Mouse (Mus musculus): ENCODE data around the gene Ppp1r13l. TPM values are rescaled to one million over a fixed set of nuclear protein-coding genes. Genes with fewer than 3 reads are reported as not detected.

Ppp1r13l gene
- polyA plus RNA-seq (2015; fragmentation: Nextera tagmentation; extraction: Ambion mirVana): 2.7 and 2.9 TPM in 2 replicates

GRCm38 (mm10) chr7:19359299-19359891 is at the start of gene Ppp1r13l, which contains the start of gene Cd3eap:
TSS of gene Ppp1r13l (plus strand) at chr7:19359749.
TSS of gene Cd3eap (minus strand) at chr7:19359483.

GRCm38 (mm10) chr7:19309884-19310641 is 49.5 kb upstream of the Ppp1r13l start, which contains the start of gene Fosb:
TSS of gene Fosb (minus strand) at chr7:19310051.

GRCm38 (mm10) chr7:19344237-19344847 is 15.2 kb upstream of the Ppp1r13l start, which contains the start of gene Ercc1:
TSS of gene Ercc1 (plus strand) at chr7:19344778.

GRCm38 (mm10) chr7:19381377-19382165 is 22.0 kb downstream of the Ppp1r13l start, which contains the start of gene Ercc2:
TSS of gene Ercc2 (plus strand) at chr7:19382010.

GRCm38 (mm10) chr7:19403731-19404296 is 44.3 kb downstream of the Ppp1r13l start, which contains the start of gene Klc3:
TSS of gene Klc3 (minus strand) at chr7:19404104.

GRCm38 (mm10) chr7:19404476-19404875 is 44.9 kb downstream of the Ppp1r13l start, which contains the start of gene Ckm:
TSS of gene Ckm (plus strand) at chr7:19404776.

Small RNA genes lying within 50 kb of the gene (microRNA-seq; reads per million reads assigned to microRNA genes)
- gene Mir343 (ENCODE audit: borderline replicate concordance, insufficient number of aligned reads): not detected

Other genes starting within 250 kb of the Ppp1r13l start
- gene Gm4969, start 241.4 kb upstream of the Ppp1r13l start, polyA plus RNA-seq (2015; fragmentation: Nextera tagmentation; extraction: Ambion mirVana): 0.33 and 0.44 TPM in 2 replicates
- gene Fbxo46, start 239.9 kb upstream of the Ppp1r13l start, polyA plus RNA-seq (2015; fragmentation: Nextera tagmentation; extraction: Ambion mirVana): 5.8 and 8.7 TPM in 2 replicates
- 10.3 and 16.6 TPM in 2 replicates for gene Qpctl, start 210.5 kb upstream of the Ppp1r13l start, polyA plus RNA-seq (2015; fragmentation: Nextera tagmentation; extraction: Ambion mirVana)
- gene Snrpd2, start 210.0 kb upstream of the Ppp1r13l start, polyA plus RNA-seq (2015; fragmentation: Nextera tagmentation; extraction: Ambion mirVana): 109 and 149 TPM in 2 replicates
- gene Gipr, start 193.6 kb upstream of the Ppp1r13l start, polyA plus RNA-seq (2015; fragmentation: Nextera tagmentation; extraction: Ambion mirVana): 0.33 and 0.54 TPM in 2 replicates
- gene Eml2, start 183.3 kb upstream of the Ppp1r13l start, polyA plus RNA-seq (2015; fragmentation: Nextera tagmentation; extraction: Ambion mirVana): 5.5 and 7.8 TPM in 2 replicates
- 0.98 and 2.9 TPM in 2 replicates for gene Gpr4, start 147.2 kb upstream of the Ppp1r13l start, polyA plus RNA-seq (2015; fragmentation: Nextera tagmentation; extraction: Ambion mirVana)
- 15.0 and 17.1 TPM in 2 replicates for gene Opa3, start 131.4 kb upstream of the Ppp1r13l start, polyA plus RNA-seq (2015; fragmentation: Nextera tagmentation; extraction: Ambion mirVana)
- gene Vasp, start 87.9 kb upstream of the Ppp1r13l start, polyA plus RNA-seq (2015; fragmentation: Nextera tagmentation; extraction: Ambion mirVana): 43.2 and 55.1 TPM in 2 replicates
- 0.44 and 0.66 TPM in 2 replicates for gene Ppm1n, start 79.7 kb upstream of the Ppp1r13l start, polyA plus RNA-seq (2015; fragmentation: Nextera tagmentation; extraction: Ambion mirVana)
- 24.3 and 37.8 TPM in 2 replicates for gene Rtn2, start 77.1 kb upstream of the Ppp1r13l start, polyA plus RNA-seq (2015; fragmentation: Nextera tagmentation; extraction: Ambion mirVana)
- gene Fosb, start 49.7 kb upstream of the Ppp1r13l start, polyA plus RNA-seq (2015; fragmentation: Nextera tagmentation; extraction: Ambion mirVana): 0.12 and 0.14 TPM in 2 replicates
- 47.3 and 52.6 TPM in 2 replicates for gene Ercc1, start 15.0 kb upstream of the Ppp1r13l start, polyA plus RNA-seq (2015; fragmentation: Nextera tagmentation; extraction: Ambion mirVana)
- 11.2 and 13.6 TPM in 2 replicates for gene Cd3eap, start 266 bp upstream of the Ppp1r13l start, polyA plus RNA-seq (2015; fragmentation: Nextera tagmentation; extraction: Ambion mirVana)
- 4.0 and 8.3 TPM in 2 replicates for gene Ercc2, start 22.3 kb downstream of the Ppp1r13l start, polyA plus RNA-seq (2015; fragmentation: Nextera tagmentation; extraction: Ambion mirVana)
- gene Klc3, start 44.4 kb downstream of the Ppp1r13l start, polyA plus RNA-seq (2015; fragmentation: Nextera tagmentation; extraction: Ambion mirVana): 2.5 and 2.6 TPM in 2 replicates
- gene Ckm, start 45.0 kb downstream of the Ppp1r13l start, polyA plus RNA-seq (2015; fragmentation: Nextera tagmentation; extraction: Ambion mirVana): 10.6 and 33.2 TPM in 2 replicates
- gene Mark4, start 99.1 kb downstream of the Ppp1r13l start, polyA plus RNA-seq (2015; fragmentation: Nextera tagmentation; extraction: Ambion mirVana): 8.1 and 10.4 TPM in 2 replicates
- 2.6 and 5.1 TPM in 2 replicates for gene Exoc3l2, start 103.6 kb downstream of the Ppp1r13l start, polyA plus RNA-seq (2015; fragmentation: Nextera tagmentation; extraction: Ambion mirVana)
- gene Bloc1s3, start 148.6 kb downstream of the Ppp1r13l start, polyA plus RNA-seq (2015; fragmentation: Nextera tagmentation; extraction: Ambion mirVana): 4.9 and 6.2 TPM in 2 replicates
- gene Trappc6a, start 148.6 kb downstream of the Ppp1r13l start, polyA plus RNA-seq (2015; fragmentation: Nextera tagmentation; extraction: Ambion mirVana): 129 and 139 TPM in 2 replicates
- 0.06 TPM in 1 of 2 replicates, not detected in the other for gene Nkpd1, start 158.1 kb downstream of the Ppp1r13l start, polyA plus RNA-seq (2015; fragmentation: Nextera tagmentation; extraction: Ambion mirVana)
- gene Ppp1r37, start 203.3 kb downstream of the Ppp1r13l start, polyA plus RNA-seq (2015; fragmentation: Nextera tagmentation; extraction: Ambion mirVana): 19.5 and 22.1 TPM in 2 replicates
- gene Zfp296, start 217.5 kb downstream of the Ppp1r13l start, polyA plus RNA-seq (2015; fragmentation: Nextera tagmentation; extraction: Ambion mirVana): 0.33 TPM in 1 of 2 replicates, not detected in the other
- 154 and 169 TPM in 2 replicates for gene Gemin7, start 217.8 kb downstream of the Ppp1r13l start, polyA plus RNA-seq (2015; fragmentation: Nextera tagmentation; extraction: Ambion mirVana)
- 22.1 and 32.9 TPM in 2 replicates for gene Clasrp, start 244.7 kb downstream of the Ppp1r13l start, polyA plus RNA-seq (2015; fragmentation: Nextera tagmentation; extraction: Ambion mirVana)